Comparison of ENCODE assay signal across 9 mouse cellular contexts in the genomic region with DNA sequence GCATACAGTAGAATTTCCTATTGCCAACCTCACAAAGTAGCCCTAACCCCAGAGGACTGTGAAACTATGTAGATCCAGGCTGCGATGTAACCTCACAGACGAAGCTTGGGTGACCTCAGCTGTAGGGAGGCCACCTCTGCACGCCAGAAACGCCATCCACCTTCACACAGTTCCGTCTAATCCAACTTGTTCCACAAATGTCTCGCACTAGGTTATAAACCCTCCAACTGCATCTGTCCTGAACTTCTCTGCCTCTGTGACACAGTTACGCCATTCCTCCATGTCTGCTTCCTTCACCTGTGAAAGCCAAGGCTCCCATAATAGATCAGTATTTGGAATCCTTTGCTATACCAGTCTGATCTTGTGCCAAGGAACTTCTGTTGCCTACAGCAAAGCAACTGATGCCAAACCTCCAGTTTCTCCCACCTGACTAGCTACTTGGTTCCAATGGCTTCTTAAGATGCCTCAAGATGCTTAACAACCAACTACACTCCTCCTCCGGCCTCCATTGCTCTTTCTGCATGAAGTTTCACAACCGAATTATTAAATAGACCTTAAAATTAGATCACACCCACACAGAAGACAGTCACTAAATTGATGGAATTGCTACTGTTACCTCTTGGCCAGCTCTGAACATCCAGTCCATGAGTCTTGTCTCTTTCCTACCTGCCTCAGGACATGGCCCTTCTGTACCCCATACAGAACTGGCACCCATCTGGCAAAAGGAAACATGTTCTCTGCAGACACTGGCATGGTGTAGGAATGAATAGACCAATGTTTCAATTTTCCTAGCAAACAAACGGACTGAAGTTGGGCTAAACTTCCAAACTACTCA. TPM values are rescaled to one million over a fixed set of nuclear protein-coding genes. Genes with fewer than 3 reads are reported as not detected.
A peak's percentile ranks its signal among the peaks of the same experiment; 100 is the strongest.
DNase-seq lines count a peak whose midpoint lies in the region; ATAC-seq and TF ChIP-seq lines count a peak whose summit lies in the region.
"Had no signal": no experiment of that assay in that cellular context is flagged by ENCODE, and none has a peak within 500 bp of the region (broad histone marks: within the 10 kb centered on the region; RNA-seq: fewer than 3 reads in every experiment).

No protein-coding gene starts in this region.

- no peak overlapping the region for H3K9ac ChIP-seq in heart, embryonic 15.5 days
- H3K9ac ChIP-seq in MEL (ENCODE audit: control insufficient read depth, low read depth, low read length, poor library complexity, severe bottlenecking), result peak overlapping the region; percentile 30
- H3K9ac ChIP-seq in liver, embryonic 16.5 days (ENCODE audit: low read depth, low read length), result no peak overlapping the region; the same call in 1 of the 2 replicates

- peaks cover 4% of the 10 kb centered on the region for H3K79me2 ChIP-seq in MEL (ENCODE audit: control insufficient read depth, insufficient read depth, low read length, poor library complexity)

- peaks cover 10% of the 10 kb centered on the region for H3K4me1 ChIP-seq in heart, embryonic 15.5 days (replicated peaks)
- H3K4me1 ChIP-seq in MEL (ENCODE audit: control insufficient read depth in 1 of 2, insufficient read depth in 2 of 2, low read length in 2 of 2), result peaks cover 5 to 18% of the 10 kb centered on the region in 2 experiments
- H3K4me1 ChIP-seq in liver, embryonic 16.5 days (ENCODE audit: control insufficient read depth, low read depth, low read length), result peaks cover 11% of the 10 kb centered on the region

- no peak for ATAC-seq in heart, embryonic 15.5 days (replicated peaks; ENCODE audit: insufficient number of reproducible peaks, insufficient read depth, low FRiP score, low read depth)
- ATAC-seq in liver, embryonic 16.5 days (ENCODE audit: low read depth), result no peak

- TF ChIP-seq RAD21 in MEL (IDR thresholded peaks at IDR 0.05; ENCODE audit: low read depth, low read length), result no peak

- peak overlapping the region; percentile 61 for H3K4me3 ChIP-seq in heart, embryonic 15.5 days
- H3K4me3 ChIP-seq in MEL (ENCODE audit: control insufficient read depth in 1 of 2, insufficient read depth in 1 of 2, low read depth in 2 of 2, low read length in 2 of 2), result peak overlapping the region; percentile 80 to 97
- peak overlapping the region; percentile 63 for H3K4me3 ChIP-seq in liver, embryonic 16.5 days (ENCODE audit: low read depth, low read length)

- TF ChIP-seq CTCF in MEL (IDR thresholded peaks at IDR 0.05 in 2 of 3, conservative IDR thresholded peaks at IDR 0.05 in 1 of 3; ENCODE audit: control insufficient read depth in 1 of 3, insufficient read depth in 1 of 3, low read depth in 2 of 3, low read length in 3 of 3, poor library complexity in 1 of 3, severe bottlenecking in 1 of 3), result no peak

- no peaks in the 10 kb centered on the region for H3K27me3 ChIP-seq in heart, embryonic 15.5 days
- peaks cover 4 to 15% of the 10 kb centered on the region in 2 experiments; a peak in 3 of 4 replicates for H3K27me3 ChIP-seq in MEL (ENCODE audit: control insufficient read depth in 1 of 2, insufficient read depth in 2 of 2, low read length in 2 of 2)
- no peaks in the 10 kb centered on the region for H3K27me3 ChIP-seq in liver, embryonic 16.5 days (ENCODE audit: control insufficient read depth, insufficient read depth, low read depth, low read length)
- H3K27me3 ChIP-seq: hindbrain, embryonic 15.5 days had no signal

- no peaks in the 10 kb centered on the region for H3K36me3 ChIP-seq in heart, embryonic 15.5 days
- peaks cover 0 to 13% of the 10 kb centered on the region in 2 experiments; a peak in 2 of 4 replicates for H3K36me3 ChIP-seq in MEL (ENCODE audit: control insufficient read depth in 1 of 2, insufficient read depth in 2 of 2, low read length in 2 of 2)
- no peaks in the 10 kb centered on the region for H3K36me3 ChIP-seq in liver, embryonic 16.5 days (ENCODE audit: control insufficient read depth, insufficient read depth)
- H3K36me3 ChIP-seq: hindbrain, embryonic 15.5 days had no signal

- peak overlapping the region; percentile 83 for H3K4me2 ChIP-seq in heart, embryonic 15.5 days
- H3K4me2 ChIP-seq in liver, embryonic 16.5 days (ENCODE audit: low read depth, low read length), result peak overlapping the region; percentile 73

- TF ChIP-seq EP300 in MEL (IDR thresholded peaks at IDR 0.05; ENCODE audit: low read depth in 1 of 2, low read length in 2 of 2), result peak in 1 of 2 experiments; percentile 26; a peak in 1 of 4 replicates

- no peak overlapping the region for H3K27ac ChIP-seq in heart, embryonic 15.5 days
- H3K27ac ChIP-seq in MEL (ENCODE audit: control insufficient read depth, low read depth, low read length), result no peak overlapping the region
- no peak overlapping the region for H3K27ac ChIP-seq in liver, embryonic 16.5 days (ENCODE audit: low read length)
- H3K27ac ChIP-seq: hindbrain, embryonic 15.5 days had no signal

- no peak for DNase-seq in heart, adult 8-10 months (ENCODE audit: low spot score)
- DNase-seq in MEL (ENCODE audit: low read depth, low spot score), result peak; percentile 36
- DNase-seq in gonadal fat pad, adult 2 months (ENCODE audit: low read depth), result peak; percentile 93
- no peak for DNase-seq in adrenal gland, adult (ENCODE audit: inconsistent age in 2 of 2, low spot score in 1 of 2)
- DNase-seq in yolk sac, embryonic 10.5 days (ENCODE audit: low spot score), result no peak
- no peak for DNase-seq in kidney, adult 11 months

- TF ChIP-seq POLR2A in MEL (IDR thresholded peaks at IDR 0.05; ENCODE audit: control insufficient read depth in 1 of 2, insufficient read depth in 1 of 2, low read depth in 1 of 2, low read length in 2 of 2, poor library complexity in 1 of 2), result no peak

- no peaks in the 10 kb centered on the region for H3K9me3 ChIP-seq in heart, embryonic 15.5 days (replicated peaks)
- H3K9me3 ChIP-seq in MEL (replicated peaks; ENCODE audit: insufficient read depth, low read length), result no peaks in the 10 kb centered on the region
- H3K9me3 ChIP-seq in liver, embryonic 16.5 days (replicated peaks; ENCODE audit: control insufficient read depth, low read length), result no peaks in the 10 kb centered on the region
- H3K9me3 ChIP-seq: hindbrain, embryonic 15.5 days had no signal

- 87% methylated on average over 10 of the region's 10 CpGs for WGBS in heart, embryonic 15.5 days
- 62% methylated on average over 10 of the region's 10 CpGs for WGBS in liver, embryonic 16.5 days (ENCODE audit: insufficient replicate concordance)

TF ChIP-seq in MEL, 35 proteins besides CTCF, POLR2A, EP300 and RAD21:
- TF ChIP-seq JUND (IDR thresholded peaks at IDR 0.05; ENCODE audit: low read depth, low read length), result no peak
- TF ChIP-seq BHLHE40 (IDR thresholded peaks at IDR 0.05; ENCODE audit: borderline replicate concordance, low read depth, low read length), result no peak
- TF ChIP-seq KAT2A (conservative IDR thresholded peaks at IDR 0.05; ENCODE audit: low read depth, low read length), result no peak
- TF ChIP-seq MYC (IDR thresholded peaks at IDR 0.05; ENCODE audit: low read depth, low read length), result no peak
- no peak for TF ChIP-seq USF1 (IDR thresholded peaks at IDR 0.05; ENCODE audit: low read depth, low read length)
- no peak for TF ChIP-seq CHD1 (IDR thresholded peaks at IDR 0.05; ENCODE audit: low read depth, low read length)
- no peak for TF ChIP-seq ZMIZ1 (IDR thresholded peaks at IDR 0.05; ENCODE audit: low read depth, low read length)
- no peak for TF ChIP-seq SIN3A (IDR thresholded peaks at IDR 0.05; ENCODE audit: low read length)
- no peak for TF ChIP-seq CHD2 (IDR thresholded peaks at IDR 0.05; ENCODE audit: low read length)
- no peak for TF ChIP-seq GATA1 (IDR thresholded peaks at IDR 0.05; ENCODE audit: low read depth, low read length)
- TF ChIP-seq MAFK (IDR thresholded peaks at IDR 0.05; ENCODE audit: borderline replicate concordance, low read depth, low read length), result no peak
- no peak for TF ChIP-seq MAZ (IDR thresholded peaks at IDR 0.05; ENCODE audit: low read depth, low read length)
- TF ChIP-seq ELF1 (IDR thresholded peaks at IDR 0.05; ENCODE audit: low read depth, low read length), result no peak
- no peak for TF ChIP-seq NELFE (IDR thresholded peaks at IDR 0.05; ENCODE audit: low read depth, low read length)
- TF ChIP-seq MAX (IDR thresholded peaks at IDR 0.05; ENCODE audit: low read length), result no peak
- TF ChIP-seq NRF1 (IDR thresholded peaks at IDR 0.05; ENCODE audit: insufficient read depth, low read depth, low read length, poor library complexity, severe bottlenecking), result no peak

RNA-seq across cellular contexts. Expression of a gene that starts 1.1 kb away (rescaled TPM):
- polyA plus RNA-seq in heart, embryonic 15.5 days (2015; fragmentation: Nextera tagmentation; extraction: Ambion mirVana), result 7.0 and 8.3 TPM in 2 replicates
- total RNA-seq in heart, adult 8-10 months (2022), result 1 to 10 TPM; 3.5 to 5.1 (median 4.6) TPM
- 6.4 and 7.3 TPM in 2 replicates for total RNA-seq in MEL (2012; rRNA removed)
- polyA plus RNA-seq in MEL (2012; ENCODE audit: insufficient read depth in 1 of 2, insufficient read length in 2 of 2, low read depth in 1 of 2, low replicate concordance in 2 of 2, missing spikeins in 1 of 2), result 10 to 100 TPM in 1 of 2 experiments, not detected in 1; 10.2 TPM
- 12.9 and 23.3 TPM in 2 replicates for polyA plus RNA-seq in gonadal fat pad, adult 2 months (2012; rRNA removed)
- polyA plus RNA-seq in liver, embryonic 16.5 days (2015; fragmentation: Nextera tagmentation; extraction: Ambion mirVana), result 15.2 and 17.5 TPM in 2 replicates

RNA-seq across cellular contexts. Expression of a gene that starts 28.5 kb away (rescaled TPM):
- polyA plus RNA-seq in heart, embryonic 15.5 days (2015; fragmentation: Nextera tagmentation; extraction: Ambion mirVana), result 13.7 and 14.1 TPM in 2 replicates
- 10 to 100 TPM in 3 of 4 experiments, 1 to 10 TPM in 1; 8.6 to 12.2 (median 11.6) TPM for total RNA-seq in heart, adult 8-10 months (2022)
- total RNA-seq in MEL (2012; rRNA removed), result not detected in 2 replicates
- not detected for polyA plus RNA-seq in MEL (2012; ENCODE audit: insufficient read depth in 1 of 2, insufficient read length in 2 of 2, low read depth in 1 of 2, low replicate concordance in 2 of 2, missing spikeins in 1 of 2)
- polyA plus RNA-seq in gonadal fat pad, adult 2 months (2012; rRNA removed), result 6.2 and 8.5 TPM in 2 replicates
- polyA plus RNA-seq in liver, embryonic 16.5 days (2015; fragmentation: Nextera tagmentation; extraction: Ambion mirVana), result 0.45 and 0.55 TPM in 2 replicates

Comparison
In these comparisons a context has a peak if more than half of its experiments do, and no peak if none do; other contexts are left out.
1. DNase-seq: peak in MEL (single experiment) and gonadal fat pad, adult 2 months (single experiment); none in heart, adult 8-10 months (single experiment), adrenal gland, adult (0 of 2), yolk sac, embryonic 10.5 days (single experiment) and kidney, adult 11 months (single experiment).
2. Peak in every context shown above with its lines, with median percentiles within 50 percentile points of each other: H3K4me3 ChIP-seq.